Mouse (Mus musculus) MEL (cell line): ENCODE measurements around the gene Vstm2l. TPM values are rescaled to one million over a fixed set of nuclear protein-coding genes. Genes with fewer than 3 reads are reported as not detected.
A peak's percentile ranks its signal among the peaks of the same experiment; 100 is the strongest.

ENCODE experiments used
- DNase-seq: peaks from one replicate; pipeline ENCODE4 v3.0.0; 2011; ENCODE audit warnings: low read depth, low spot score
- H3K27ac ChIP-seq: 2 replicates; pipeline ENCODE4 v1.5.1; 2012; ENCODE audit warnings: low read depth, mild to moderate bottlenecking, control low read depth, low read length, moderate library complexity; ENCODE audit not compliant: control insufficient read depth
- H3K27me3 ChIP-seq, 2 experiments: fragments of 150-350 bp in 1 of 2; sonication (generic) in 1 of 2; 2 replicates each; pipeline ENCODE4 v1.6.1; 2012; ENCODE audit warnings: low read length in 2 of 2, mild to moderate bottlenecking in 2 of 2, improper control_type of control experiment in 1 of 2, moderate library complexity in 1 of 2; ENCODE audit not compliant: insufficient read depth in 2 of 2, control insufficient read depth in 1 of 2
- H3K36me3 ChIP-seq, 2 experiments: 2 replicates each; pipeline ENCODE4 v1.6.1; 2012 to 2014; ENCODE audit warnings: low read length in 2 of 2, improper control_type of control experiment in 1 of 2, inconsistent platforms in 1 of 2, mild to moderate bottlenecking in 1 of 2; ENCODE audit not compliant: insufficient read depth in 2 of 2, control insufficient read depth in 1 of 2
- H3K4me1 ChIP-seq, 2 experiments: fragments of 150-350 bp in 1 of 2; sonication (generic) in 1 of 2; 2 replicates each; pipeline ENCODE4 v1.6.1; 2012; ENCODE audit warnings: low read length in 2 of 2, improper control_type of control experiment in 1 of 2, mild to moderate bottlenecking in 1 of 2; ENCODE audit not compliant: insufficient read depth in 2 of 2, control insufficient read depth in 1 of 2
- H3K4me3 ChIP-seq, 2 experiments: fragments of 150-350 bp in 1 of 2; sonication (generic) in 1 of 2; 2 replicates each; pipeline ENCODE4 v1.5.1; 2012; ENCODE audit warnings: low read depth in 2 of 2, low read length in 2 of 2, mild to moderate bottlenecking in 2 of 2, moderate library complexity in 2 of 2, control low read depth in 1 of 2, improper control_type of control experiment in 1 of 2; ENCODE audit not compliant: control insufficient read depth in 1 of 2, insufficient read depth in 1 of 2
- H3K79me2 ChIP-seq: 2 replicates; pipeline ENCODE4 v1.6.1; 2012; ENCODE audit warnings: mild to moderate bottlenecking, low read length, moderate library complexity; ENCODE audit not compliant: control insufficient read depth, poor library complexity, insufficient read depth
- H3K9ac ChIP-seq: 2 replicates; pipeline ENCODE4 v1.6.1; 2012; ENCODE audit warnings: low read depth, mild to moderate bottlenecking, control low read depth, low read length, moderate library complexity; ENCODE audit not compliant: control insufficient read depth, poor library complexity, severe bottlenecking
- H3K9me3 ChIP-seq: fragments of 150-350 bp; sonication (generic); replicated peaks from 2 replicates; pipeline ENCODE4 v1.6.1; 2012; ENCODE audit warnings: mild to moderate bottlenecking, low read length, improper control_type of control experiment, moderate library complexity; ENCODE audit not compliant: insufficient read depth
- CTCF ChIP-seq, 3 experiments: IDR thresholded peaks in 2 of 3; conservative IDR thresholded peaks in 1 of 3; 2 replicates each; pipeline ENCODE4 v1.5.1; 2011 to 2012; ENCODE audit warnings: low read length in 3 of 3, low read depth in 2 of 3, mild to moderate bottlenecking in 2 of 3, improper control_type of control experiment in 1 of 3, inconsistent platforms in 1 of 3, mixed read lengths in 1 of 3, moderate library complexity in 1 of 3; ENCODE audit not compliant: control insufficient read depth in 1 of 3, insufficient read depth in 1 of 3, poor library complexity in 1 of 3, severe bottlenecking in 1 of 3
- EP300 ChIP-seq, 2 experiments: IDR thresholded peaks; 2 replicates each; pipeline ENCODE4 v1.6.1; 2011; ENCODE audit warnings: improper control_type of control experiment in 2 of 2, low read length in 2 of 2, low read depth in 1 of 2, mild to moderate bottlenecking in 1 of 2
- ETS1 ChIP-seq: IDR thresholded peaks from 2 replicates; pipeline ENCODE4 v1.6.1; 2012; ENCODE audit warnings: low read depth, mild to moderate bottlenecking, inconsistent platforms, low read length, improper control_type of control experiment, moderate library complexity
- GATA1 ChIP-seq: IDR thresholded peaks from 2 replicates; pipeline ENCODE4 v1.6.1; 2011; ENCODE audit warnings: low read depth, low read length, improper control_type of control experiment
- HCFC1 ChIP-seq: IDR thresholded peaks from 2 replicates; pipeline ENCODE4 v1.6.1; 2012; ENCODE audit warnings: low read depth, mild to moderate bottlenecking, inconsistent platforms, low read length, improper control_type of control experiment, moderate library complexity
- KAT2A ChIP-seq: conservative IDR thresholded peaks from 2 replicates; pipeline ENCODE4 v1.6.1; 2012; ENCODE audit warnings: low read depth, low read length, improper control_type of control experiment, inconsistent platforms
- MAFK ChIP-seq: IDR thresholded peaks from 2 replicates; pipeline ENCODE4 v1.6.1; 2011; ENCODE audit warnings: low read depth, mild to moderate bottlenecking, low read length, improper control_type of control experiment, borderline replicate concordance
- MAX ChIP-seq: IDR thresholded peaks from 2 replicates; pipeline ENCODE4 v1.6.1; 2011; ENCODE audit warnings: low read length, improper control_type of control experiment
- MAZ ChIP-seq: IDR thresholded peaks from 2 replicates; pipeline ENCODE4 v1.6.1; 2012; ENCODE audit warnings: low read depth, mild to moderate bottlenecking, inconsistent platforms, low read length, improper control_type of control experiment
- MXI1 ChIP-seq: IDR thresholded peaks from 2 replicates; pipeline ENCODE4 v1.6.1; 2011; ENCODE audit warnings: mild to moderate bottlenecking, low read depth, low read length, improper control_type of control experiment
- MYC ChIP-seq: IDR thresholded peaks from 2 replicates; pipeline ENCODE4 v1.6.1; 2011; ENCODE audit warnings: low read depth, mild to moderate bottlenecking, low read length, improper control_type of control experiment, moderate library complexity
- POLR2A ChIP-seq, 2 experiments: IDR thresholded peaks; 2 replicates each; pipeline ENCODE4 v1.6.1; 2011 to 2012; ENCODE audit warnings: low read length in 2 of 2, mild to moderate bottlenecking in 2 of 2, control low read depth in 1 of 2, improper control_type of control experiment in 1 of 2, low read depth in 1 of 2, moderate library complexity in 1 of 2; ENCODE audit not compliant: control insufficient read depth in 1 of 2, insufficient read depth in 1 of 2, poor library complexity in 1 of 2
- POLR2AphosphoS2 ChIP-seq: IDR thresholded peaks from 2 replicates; pipeline ENCODE4 v1.6.1; 2011; ENCODE audit warnings: low read length, improper control_type of control experiment
- POLR2AphosphoS5 ChIP-seq: IDR thresholded peaks from 2 replicates; pipeline ENCODE4 v1.6.1; 2012; ENCODE audit warnings: low read depth, borderline replicate concordance, mild to moderate bottlenecking, inconsistent platforms, low read length, moderate library complexity, mixed read lengths
- RAD21 ChIP-seq: IDR thresholded peaks from 2 replicates; pipeline ENCODE4 v1.6.1; 2011; ENCODE audit warnings: mild to moderate bottlenecking, low read depth, low read length, improper control_type of control experiment
- SIN3A ChIP-seq: IDR thresholded peaks from 2 replicates; pipeline ENCODE4 v1.6.1; 2012; ENCODE audit warnings: low read length, improper control_type of control experiment, inconsistent platforms
- SMC3 ChIP-seq: IDR thresholded peaks from 2 replicates; pipeline ENCODE4 v1.6.1; 2011; ENCODE audit warnings: low read depth, low read length, improper control_type of control experiment
- TCF12 ChIP-seq: IDR thresholded peaks from 2 replicates; pipeline ENCODE4 v1.6.1; 2014; ENCODE audit warnings: low read depth, mild to moderate bottlenecking, inconsistent platforms, low read length, improper control_type of control experiment, moderate library complexity
- ZNF384 ChIP-seq: IDR thresholded peaks from 2 replicates; pipeline ENCODE4 v1.6.1; 2012; ENCODE audit warnings: low read depth, mild to moderate bottlenecking, inconsistent platforms, low read length, improper control_type of control experiment
- polyA plus RNA-seq, 2 experiments: library from polyadenylated mRNA; stranded (reverse) in 1 of 2; unstranded in 1 of 2; fragments of >175 nt in 1 of 2; fragments of >200 nt in 1 of 2; gene quantifications; 2 replicates each; pipeline versions ENCODE4 v1.2.1 to v1.2.4; 2012; ENCODE audit warnings: low replicate concordance in 2 of 2, low read depth in 1 of 2; ENCODE audit not compliant: insufficient read length in 2 of 2, insufficient read depth in 1 of 2, missing spikeins in 1 of 2
- total RNA-seq: library from RNA; depleted of rRNA; stranded (reverse); fragments of 300-350 nt; gene quantifications from 2 replicates; pipeline ENCODE4 v1.2.3, GENCODE M21; 2012

Gene Vstm2l
- total and polyA plus RNA-seq, 3 experiments: not detected

DNA sequence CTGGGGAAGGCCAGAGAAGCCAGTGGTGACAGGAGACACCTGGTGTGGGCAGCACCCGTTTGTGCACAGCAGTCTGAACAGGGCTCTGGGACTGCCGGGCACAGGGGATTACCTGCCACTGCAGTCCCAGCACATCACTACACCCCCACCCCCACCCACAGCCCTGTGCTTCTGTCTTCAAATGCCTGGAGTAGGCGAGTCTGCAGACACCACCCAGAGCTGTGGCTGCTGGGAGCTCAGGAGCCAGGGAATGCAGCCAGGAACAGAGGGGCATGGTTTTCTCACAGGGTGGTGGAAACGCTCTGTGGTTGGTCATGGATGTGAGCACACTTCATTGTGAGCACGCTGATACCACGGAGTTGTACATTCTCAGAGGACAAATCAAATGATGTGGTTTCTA, 23.3 kb upstream of the Vstm2l start:
- Histone ChIP-seq H3K9ac (no peak overlapping the region), H3K27ac (no peak overlapping the region), H3K36me3 (no peaks in the 10 kb centered on the region)
- DNase-seq: no peak
- TF ChIP-seq ETS1 (no peak), ZNF384 (no peak), MAFK (no peak), MAZ (no peak), MYC (no peak), RAD21 (no peak), HCFC1 (no peak), POLR2A (IDR thresholded peaks at IDR 0.05; ENCODE audit: control insufficient read depth in 1 of 2, insufficient read depth in 1 of 2, low read depth in 1 of 2, low read length in 2 of 2, poor library complexity in 1 of 2) (no peak), KAT2A (no peak)
- TF ChIP-seq, all 39 proteins: peak for 0
- H3K79me2 ChIP-seq: no peaks in the 10 kb centered on the region
- H3K9me3 ChIP-seq: no peaks in the 10 kb centered on the region
- H3K4me3 ChIP-seq: no peak overlapping the region
- H3K4me1 ChIP-seq: no peaks in the 10 kb centered on the region
- H3K27me3 ChIP-seq: no peaks in the 10 kb centered on the region

GRCm38 (mm10) chr2:157897131-157897530, 17.3 kb upstream of the Vstm2l start:
- no peak for DNase-seq
- no peak overlapping the region for H3K4me3 ChIP-seq
- H3K36me3 ChIP-seq: no peaks in the 10 kb centered on the region
- TF ChIP-seq TCF12 (no peak), CTCF (IDR thresholded peaks at IDR 0.05 in 2 of 3, conservative IDR thresholded peaks at IDR 0.05 in 1 of 3; ENCODE audit: control insufficient read depth in 1 of 3, insufficient read depth in 1 of 3, low read depth in 2 of 3, low read length in 3 of 3, poor library complexity in 1 of 3, severe bottlenecking in 1 of 3) (no peak)
- H3K9ac ChIP-seq: no peak overlapping the region
- H3K9me3 ChIP-seq: no peaks in the 10 kb centered on the region
- H3K27me3 ChIP-seq: no peaks in the 10 kb centered on the region
- H3K4me1 ChIP-seq: no peaks in the 10 kb centered on the region
- no peak overlapping the region for H3K27ac ChIP-seq
- H3K79me2 ChIP-seq: no peaks in the 10 kb centered on the region

- Histone ChIP-seq H3K4me1 (no peaks in the 10 kb centered on the region), H3K9ac (no peak overlapping the region), H3K27me3 (no peaks in the 10 kb centered on the region; a peak in 1 of 4 replicates), H3K9me3 (no peaks in the 10 kb centered on the region), H3K4me3 (no peak overlapping the region), H3K36me3 (no peaks in the 10 kb centered on the region), H3K27ac (no peak overlapping the region), H3K79me2 (no peaks in the 10 kb centered on the region)
- DNase-seq: peak; percentile 87
- no peak; the same call in 1 of the 2 replicates for TF ChIP-seq MAX
- no peak for TF ChIP-seq EP300 (IDR thresholded peaks at IDR 0.05; ENCODE audit: low read depth in 1 of 2, low read length in 2 of 2)
- TF ChIP-seq SIN3A: peak; percentile 99
- TF ChIP-seq POLR2AphosphoS2: no peak
- peak; percentile 98 for TF ChIP-seq MXI1
- no peak for TF ChIP-seq MAZ
- no peak for TF ChIP-seq KAT2A
- no peak for TF ChIP-seq MAFK
- TF ChIP-seq CTCF (IDR thresholded peaks at IDR 0.05 in 2 of 3, conservative IDR thresholded peaks at IDR 0.05 in 1 of 3; ENCODE audit: control insufficient read depth in 1 of 3, insufficient read depth in 1 of 3, low read depth in 2 of 3, low read length in 3 of 3, poor library complexity in 1 of 3, severe bottlenecking in 1 of 3): peak in 1 of 3 experiments; percentile 20; a peak in 1 of 6 replicates
- TF ChIP-seq SMC3: no peak
- no peak for TF ChIP-seq POLR2AphosphoS5
- no peak for TF ChIP-seq GATA1
Observed at GRCm38 (mm10) chr2:157913204-157913636, 1.2 kb upstream of the Vstm2l start.
